Mouse (Mus musculus): ENCODE results near the gene Tmem262. TPM values are rescaled to one million over a fixed set of nuclear protein-coding genes. Genes with fewer than 3 reads are reported as not detected.

The Tmem262 gene
- polyA plus RNA-seq, 1 experiment from 2014 or later, result not detected

DNA sequence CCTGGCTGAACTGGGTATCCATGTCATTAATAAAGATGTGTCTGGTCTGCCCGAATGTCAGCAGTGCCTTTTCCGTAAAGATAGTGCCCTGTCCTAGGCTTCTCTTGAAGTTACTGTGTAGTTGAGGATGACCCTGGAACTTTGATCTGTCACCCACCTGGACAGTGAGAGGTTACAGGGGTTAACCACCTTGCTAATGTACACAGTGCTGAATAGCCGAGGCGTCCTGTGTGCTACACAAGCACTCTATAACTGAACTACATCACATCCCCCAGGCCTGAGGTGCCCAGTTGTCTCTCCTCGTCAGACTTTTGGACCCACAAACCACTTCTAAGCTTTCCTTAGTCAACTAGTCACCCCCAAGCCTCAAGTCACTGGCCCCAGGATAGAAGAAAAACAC lies 17.4 kb upstream of the Tmem262 start:
- ATAC-seq (ENCODE audit: borderline replicate concordance, extremely low read depth, low FRiP score, low TSS enrichment), result no peak
- 0 out of 2 replicates have a peak overlapping the region, but pooled peaks have one; percentile 95 for H3K27ac ChIP-seq

DNA sequence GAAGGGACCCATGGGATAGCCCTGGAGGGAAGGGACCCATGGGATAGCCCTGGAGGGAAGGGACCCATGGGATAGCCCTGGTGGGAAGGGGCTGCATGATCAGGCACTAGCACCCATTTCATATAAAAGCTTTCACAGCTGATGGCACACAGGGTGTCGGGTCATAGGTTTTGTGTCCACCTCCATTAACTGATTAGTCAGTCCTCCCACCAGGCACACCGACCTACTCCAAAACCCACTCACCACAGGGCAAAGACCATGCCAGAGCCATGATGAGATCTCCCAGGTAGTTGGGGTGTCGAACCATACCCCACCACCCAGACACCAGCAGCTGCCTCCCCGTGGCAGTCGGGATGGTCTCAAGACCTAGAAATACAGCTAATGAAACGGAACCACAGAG lies 16.8 kb upstream of the Tmem262 start:
- 0 out of 2 replicates have a peak overlapping the region, but pooled peaks have one; percentile 90 for H3K4me3 ChIP-seq
- no peaks in the 10 kb centered on the region for H3K9me3 ChIP-seq
- 88% methylated on average over 6 of the region's 6 CpGs for WGBS
- peaks cover 46% of the 10 kb centered on the region for H3K4me1 ChIP-seq
- peaks cover 16% of the 10 kb centered on the region for H3K36me3 ChIP-seq
- H3K27me3 ChIP-seq, result no peaks in the 10 kb centered on the region
- no peak for ATAC-seq (ENCODE audit: borderline replicate concordance, extremely low read depth, low FRiP score, low TSS enrichment)
- H3K27ac ChIP-seq, result no peak overlapping the region
- peak overlapping the region; percentile 92; the same call in 1 of the 2 replicates for H3K4me2 ChIP-seq
- H3K9ac ChIP-seq, result no peak overlapping the region

More for the DNA sequence above, 17.4 kb upstream of the Tmem262 start:
- Histone ChIP-seq H3K9ac (peak overlapping the region; percentile 88), H3K9me3 (no peaks in the 10 kb centered on the region), H3K4me1 (peaks cover 39% of the 10 kb centered on the region), H3K4me3 (peak overlapping the region; percentile 90), H3K4me2 (peak overlapping the region; percentile 92), H3K36me3 (peaks cover 16% of the 10 kb centered on the region), H3K27me3 (no peaks in the 10 kb centered on the region)
- 42% methylated on average over 5 of the region's 5 CpGs for WGBS

DNA sequence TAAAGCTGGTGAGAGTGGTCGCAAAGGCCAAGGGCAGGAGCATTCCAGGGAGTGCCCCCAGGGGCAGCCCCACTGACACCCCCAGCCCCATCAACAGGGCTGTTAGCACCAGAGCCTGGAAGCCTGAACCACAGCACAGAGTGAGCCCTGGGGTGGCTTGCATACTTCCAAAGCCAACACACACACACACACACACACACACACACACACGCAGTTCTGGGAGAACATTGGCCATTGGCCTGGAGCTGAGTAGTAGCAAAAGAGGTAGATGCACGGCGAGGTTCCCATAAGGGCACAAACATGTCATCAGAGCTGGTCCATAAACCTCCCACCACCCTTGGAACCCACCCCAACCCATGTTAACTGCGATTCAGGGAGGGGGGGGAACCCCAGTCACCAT lies 13.3 kb upstream of the Tmem262 start:
- peak overlapping the region; percentile 52 for H3K9ac ChIP-seq
- H3K4me2 ChIP-seq, result peak overlapping the region; percentile 96
- H3K4me1 ChIP-seq, result peaks cover 34% of the 10 kb centered on the region
- no peaks in the 10 kb centered on the region for H3K9me3 ChIP-seq
- H3K4me3 ChIP-seq, result peak overlapping the region; percentile 50
- no peaks in the 10 kb centered on the region for H3K27me3 ChIP-seq
- no peak for ATAC-seq (ENCODE audit: borderline replicate concordance, extremely low read depth, low FRiP score, low TSS enrichment)
- H3K36me3 ChIP-seq, result peaks cover 29% of the 10 kb centered on the region
- WGBS, result 28% methylated on average over 5 of the region's 5 CpGs
- peak overlapping the region; percentile 54; the same call in 1 of the 2 replicates for H3K27ac ChIP-seq

DNA sequence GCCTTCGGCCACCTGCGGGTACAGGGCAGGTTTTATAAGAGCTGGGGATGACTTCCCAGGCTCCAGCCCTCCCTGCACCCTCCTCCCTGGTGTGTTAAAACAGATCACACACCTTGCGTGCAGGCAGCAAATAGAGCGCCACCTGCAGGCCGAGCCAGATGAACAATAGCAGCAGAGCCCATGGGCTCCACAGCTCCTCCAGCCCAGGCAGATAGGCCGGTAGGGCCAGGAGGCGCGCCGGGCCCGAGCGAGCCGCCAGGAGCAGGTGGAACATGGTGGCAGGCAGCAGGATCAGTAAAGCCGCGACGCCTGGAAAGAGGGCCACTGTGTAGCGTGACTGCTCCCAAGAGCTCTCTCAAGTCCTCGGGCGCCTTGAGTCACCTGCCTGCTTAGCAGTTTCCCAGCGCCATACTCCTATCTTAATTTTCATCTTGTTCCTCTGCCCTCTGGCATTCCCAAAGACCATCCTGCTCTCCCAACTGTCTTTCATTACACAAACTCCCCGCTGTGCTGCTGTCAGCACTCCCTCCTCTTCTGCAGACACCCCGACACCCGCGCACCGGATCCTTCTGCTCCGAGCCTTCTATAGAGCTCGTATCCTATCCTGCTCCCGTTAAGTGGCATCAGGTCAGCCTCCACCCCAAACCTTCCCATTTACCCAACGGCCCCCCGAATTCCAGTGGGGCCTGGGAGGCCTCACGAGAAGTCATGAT lies 12.7 kb upstream of the Tmem262 start:
- peak overlapping the region; percentile 96 for H3K4me2 ChIP-seq
- WGBS, result under 1% methylated on average over 30 of the region's 30 CpGs
- no peaks in the 10 kb centered on the region for H3K9me3 ChIP-seq
- peaks cover 29% of the 10 kb centered on the region for H3K36me3 ChIP-seq
- peaks cover 29% of the 10 kb centered on the region for H3K4me1 ChIP-seq
- H3K27ac ChIP-seq, result peak overlapping the region; percentile 54
- peak; percentile 36; the same call in 1 of the 2 replicates for ATAC-seq (ENCODE audit: borderline replicate concordance, extremely low read depth, low FRiP score, low TSS enrichment)
- H3K9ac ChIP-seq, result peak overlapping the region; percentile 52
- peak overlapping the region; percentile 50 for H3K4me3 ChIP-seq
- H3K27me3 ChIP-seq, result no peaks in the 10 kb centered on the region

DNA sequence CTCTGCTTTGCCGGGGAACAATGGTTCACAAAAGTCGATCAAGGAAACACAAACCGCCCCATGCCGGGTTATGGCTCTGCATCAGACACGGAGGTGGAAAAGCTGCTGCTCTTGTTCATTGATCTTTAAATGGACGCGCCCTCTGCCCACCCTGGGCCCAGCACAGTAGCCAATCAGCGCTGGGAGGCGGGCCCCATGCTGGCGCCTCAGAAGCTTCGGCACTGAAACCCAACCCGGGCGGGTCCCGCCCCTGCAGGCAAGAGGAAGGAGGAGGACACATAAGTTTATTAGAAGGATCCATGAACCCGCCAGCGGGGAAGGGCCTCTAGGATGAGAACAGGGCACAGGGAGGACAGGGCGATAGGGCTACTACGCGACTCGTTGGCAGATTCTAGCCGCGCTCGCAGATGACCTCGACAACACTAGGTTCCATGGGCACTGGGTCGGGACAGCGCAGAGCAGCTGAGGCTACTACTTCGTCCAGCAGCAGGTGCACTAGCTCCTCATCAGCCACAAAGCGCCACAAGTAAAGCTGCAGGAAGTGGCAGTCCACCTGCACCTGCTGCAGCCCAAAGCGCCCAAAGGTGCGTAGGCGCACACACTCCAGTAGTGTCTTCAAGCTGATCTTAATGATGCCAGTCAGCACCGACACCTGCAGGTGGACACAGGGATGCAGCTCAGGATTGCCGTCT lies 12.0 kb upstream of the Tmem262 start, which contains the start of gene Tm7sf2:
TSS of gene Tm7sf2 (minus strand) at position 650 of the 692 bp plus-strand sequence.
- Histone ChIP-seq H3K9ac (peak within 1 kb of the TSS; percentile 52), H3K27me3 (no peaks in the 10 kb centered on the region), H3K4me2 (peak within 1 kb of the TSS; percentile 96), H3K27ac (peak within 1 kb of the TSS; percentile 54), H3K4me3 (peak within 1 kb of the TSS; percentile 50), H3K9me3 (no peaks in the 10 kb centered on the region), H3K4me1 (peaks cover 22% of the 10 kb centered on the region), H3K36me3 (peaks cover 29% of the 10 kb centered on the region)
- ATAC-seq (ENCODE audit: borderline replicate concordance, extremely low read depth, low FRiP score, low TSS enrichment), result peak; percentile 92
- WGBS, result 9% methylated on average over 33 of the region's 33 CpGs

DNA sequence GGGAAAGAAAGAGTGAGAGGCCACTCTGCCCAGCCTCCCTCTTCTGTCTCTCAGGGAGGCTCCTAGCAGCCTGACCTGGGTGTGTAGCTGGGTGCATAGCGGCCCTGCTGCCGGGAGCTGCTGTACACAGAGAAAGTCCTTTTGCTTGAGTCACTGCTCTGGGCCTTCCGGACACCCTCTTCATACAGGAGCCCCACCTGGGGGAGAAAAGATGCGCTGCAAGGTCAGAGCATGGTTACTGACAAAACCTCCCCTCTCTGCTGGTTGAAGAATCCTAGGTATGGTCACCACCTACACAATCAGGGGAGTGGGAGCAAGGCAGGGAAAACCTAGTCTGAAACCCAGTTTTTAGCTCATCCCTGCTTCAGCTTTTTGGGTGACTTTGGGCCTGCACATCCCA lies 10.9 kb upstream of the Tmem262 start:
- ATAC-seq (ENCODE audit: borderline replicate concordance, extremely low read depth, low FRiP score, low TSS enrichment), result no peak
- H3K4me2 ChIP-seq, result no peak overlapping the region
- H3K27me3 ChIP-seq, result no peaks in the 10 kb centered on the region
- no peak overlapping the region for H3K9ac ChIP-seq
- no peak overlapping the region for H3K27ac ChIP-seq
- peaks cover 29% of the 10 kb centered on the region for H3K36me3 ChIP-seq
- H3K4me1 ChIP-seq, result peaks cover 20% of the 10 kb centered on the region
- no peaks in the 10 kb centered on the region for H3K9me3 ChIP-seq
- WGBS, result 80% methylated on average over 4 of the region's 4 CpGs
- H3K4me3 ChIP-seq, result no peak overlapping the region

DNA sequence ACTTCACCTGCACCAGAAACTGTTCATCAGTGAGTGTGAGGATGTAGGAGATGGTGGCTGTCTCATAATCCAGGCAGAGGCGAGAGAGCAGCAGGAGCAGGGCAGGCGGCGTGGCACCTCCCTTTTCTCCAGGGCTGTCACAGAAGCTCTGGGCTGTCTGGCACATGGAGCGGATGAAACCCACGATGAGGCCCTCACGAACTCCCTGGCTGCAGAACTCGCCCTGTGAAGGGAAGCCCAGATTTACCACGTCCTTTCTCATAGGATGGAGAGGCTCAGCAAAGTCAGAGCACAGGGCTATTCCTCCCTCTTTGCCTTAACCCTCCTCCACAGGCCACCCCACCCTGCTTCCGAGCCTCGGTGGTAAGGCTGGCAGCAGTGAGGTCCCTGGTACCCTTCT lies 10.0 kb upstream of the Tmem262 start:
- Histone ChIP-seq H3K4me1 (peaks cover 20% of the 10 kb centered on the region), H3K27ac (no peak overlapping the region), H3K9me3 (no peaks in the 10 kb centered on the region), H3K4me2 (no peak overlapping the region), H3K9ac (no peak overlapping the region), H3K36me3 (peaks cover 29% of the 10 kb centered on the region), H3K27me3 (no peaks in the 10 kb centered on the region), H3K4me3 (no peak overlapping the region)
- 87% methylated on average over 10 of the region's 10 CpGs for WGBS
- ATAC-seq (ENCODE audit: borderline replicate concordance, extremely low read depth, low FRiP score, low TSS enrichment), result no peak

DNA sequence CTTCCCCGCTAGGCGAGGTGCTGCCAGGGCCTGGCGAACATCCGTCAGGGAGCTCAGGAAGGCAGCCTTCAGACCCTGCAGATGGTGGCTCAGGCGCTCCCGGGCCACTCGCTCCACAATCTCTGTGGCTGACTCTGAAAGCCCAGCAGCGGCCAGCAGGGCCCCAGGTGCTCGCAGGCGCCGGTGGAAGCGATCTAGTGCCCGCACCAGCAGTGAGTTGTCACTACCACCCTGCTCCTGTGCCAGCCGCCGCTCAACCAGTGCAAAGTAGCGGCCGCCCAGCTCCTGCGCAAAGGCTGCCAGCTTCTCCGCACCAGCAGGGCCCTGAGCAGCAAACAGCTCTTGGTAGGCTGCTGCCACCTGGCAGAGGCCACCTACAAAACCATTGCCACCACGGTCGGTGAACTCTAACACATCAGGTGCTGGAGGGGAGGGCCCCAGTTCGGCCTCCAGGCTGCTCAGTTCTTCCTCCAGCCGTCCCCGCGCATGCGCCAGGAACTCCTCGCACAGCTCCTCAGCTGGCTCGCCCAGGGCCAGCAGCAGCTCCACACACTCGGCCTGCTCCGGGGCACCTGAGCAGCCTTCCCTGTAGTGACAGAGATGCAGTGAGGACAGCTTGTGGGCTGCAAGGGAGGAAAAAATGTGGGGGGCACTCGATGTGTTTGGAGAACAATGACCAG lies 9.1 kb upstream of the Tmem262 start:
- Histone ChIP-seq H3K27ac (no peak overlapping the region), H3K4me3 (no peak overlapping the region), H3K9ac (no peak overlapping the region), H3K9me3 (no peaks in the 10 kb centered on the region), H3K27me3 (no peaks in the 10 kb centered on the region), H3K36me3 (peaks cover 29% of the 10 kb centered on the region), H3K4me1 (peaks cover 20% of the 10 kb centered on the region), H3K4me2 (no peak overlapping the region)
- 85% methylated on average over 31 of the region's 31 CpGs for WGBS
- ATAC-seq (ENCODE audit: borderline replicate concordance, extremely low read depth, low FRiP score, low TSS enrichment), result no peak

DNA sequence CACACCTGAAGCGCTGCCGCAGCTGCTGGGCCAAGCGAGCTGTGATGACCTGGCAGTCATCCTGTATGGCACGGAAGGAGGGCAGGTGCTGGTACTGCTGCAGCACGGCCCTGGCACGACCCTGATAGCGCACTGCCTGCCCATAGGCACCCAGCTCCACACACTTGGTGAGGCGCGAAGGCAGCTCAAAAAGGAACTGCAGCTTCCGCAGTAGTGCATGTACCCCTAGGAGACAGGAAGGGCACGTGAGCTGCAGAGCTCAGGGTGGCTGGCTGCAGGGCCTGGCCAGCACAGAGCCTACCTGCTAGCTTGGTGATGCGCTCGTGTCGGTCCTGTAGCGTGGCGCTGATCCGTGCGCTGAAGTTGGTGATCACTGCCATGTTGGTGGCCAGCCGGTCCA lies 8.6 kb upstream of the Tmem262 start:
- Histone ChIP-seq H3K27ac (no peak overlapping the region), H3K4me2 (no peak overlapping the region), H3K4me3 (no peak overlapping the region), H3K36me3 (peaks cover 29% of the 10 kb centered on the region), H3K4me1 (peaks cover 24% of the 10 kb centered on the region), H3K27me3 (no peaks in the 10 kb centered on the region), H3K9me3 (no peaks in the 10 kb centered on the region), H3K9ac (no peak overlapping the region)
- ATAC-seq (ENCODE audit: borderline replicate concordance, extremely low read depth, low FRiP score, low TSS enrichment), result no peak
- WGBS, result 89% methylated on average over 19 of the region's 19 CpGs

DNA sequence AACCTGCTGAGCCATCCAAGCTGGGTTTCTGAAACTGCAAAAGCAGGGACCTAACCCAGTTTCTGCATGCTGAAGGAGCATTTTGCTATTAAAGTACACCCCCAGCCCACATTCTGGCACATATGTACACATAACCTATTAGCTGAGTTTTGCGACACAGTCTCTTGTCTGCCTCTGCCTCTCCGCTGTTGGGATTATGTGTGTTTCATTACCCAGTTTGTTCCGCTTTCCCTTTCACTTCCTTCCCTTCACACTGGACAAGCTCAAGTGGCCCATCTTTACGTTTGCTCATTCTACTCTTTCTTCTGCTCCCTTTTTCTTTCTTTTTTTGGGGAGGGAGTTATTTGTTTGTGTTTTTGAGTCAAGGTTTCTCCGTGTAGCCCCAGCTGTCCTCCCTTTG lies 5.9 kb upstream of the Tmem262 start:
- peaks cover 16% of the 10 kb centered on the region for H3K4me1 ChIP-seq
- 90% methylated on average over 5 of the region's 5 CpGs for WGBS
- peaks cover 27% of the 10 kb centered on the region for H3K36me3 ChIP-seq
- no peaks in the 10 kb centered on the region for H3K9me3 ChIP-seq
- no peak overlapping the region for H3K4me3 ChIP-seq
- ATAC-seq (ENCODE audit: borderline replicate concordance, extremely low read depth, low FRiP score, low TSS enrichment), result no peak
- no peak overlapping the region for H3K27ac ChIP-seq
- H3K4me2 ChIP-seq, result no peak overlapping the region
- H3K27me3 ChIP-seq, result no peaks in the 10 kb centered on the region
- no peak overlapping the region for H3K9ac ChIP-seq

DNA sequence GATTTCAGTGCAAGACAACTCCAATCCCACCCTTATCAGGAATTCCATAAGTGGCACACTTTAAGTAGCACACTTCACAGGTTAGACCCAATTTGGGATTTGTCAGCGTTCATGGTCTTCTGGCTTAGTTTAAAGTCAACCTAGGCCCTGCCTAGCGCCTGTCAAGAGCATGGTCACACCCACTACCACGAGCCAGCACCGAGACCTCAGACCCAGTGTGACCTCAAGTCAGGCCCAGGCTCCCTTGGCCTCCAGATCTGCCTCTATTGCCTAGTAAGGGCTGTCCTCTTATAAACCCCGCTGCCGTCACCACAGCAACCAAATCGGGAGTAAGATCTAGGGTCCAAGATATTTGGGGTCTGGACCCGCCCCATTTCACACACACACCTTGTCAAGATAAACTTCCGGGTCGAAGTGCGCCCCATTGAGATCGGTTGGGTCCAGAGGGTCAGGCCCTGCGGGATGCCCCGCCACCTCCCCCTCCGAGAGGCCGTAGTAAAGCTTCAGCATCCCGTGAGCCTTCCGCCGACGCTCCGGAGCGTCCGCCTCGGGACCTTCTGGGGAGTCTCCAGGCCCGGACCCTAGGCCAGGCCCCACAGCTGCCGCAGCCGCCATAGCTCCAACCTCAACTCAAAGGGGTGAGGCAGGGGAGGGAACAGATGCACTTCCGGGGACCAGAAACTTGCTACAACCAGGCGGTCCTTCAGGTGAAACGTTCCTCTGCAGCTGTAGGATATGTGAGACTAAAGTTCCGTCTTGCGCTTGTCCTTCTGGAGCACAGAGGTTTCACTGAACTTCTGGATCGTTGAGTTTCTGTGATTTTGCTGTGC lies 3.1 kb upstream of the Tmem262 start, which contains the start of gene Vps51:
TSS of gene Vps51 (minus strand) at position 668 of the 830 bp plus-strand sequence.
- Histone ChIP-seq H3K4me1 (peaks cover 16% of the 10 kb centered on the region), H3K36me3 (peaks cover 19% of the 10 kb centered on the region), H3K4me3 (peak within 1 kb of the TSS; percentile 76), H3K27me3 (no peaks in the 10 kb centered on the region), H3K27ac (peak within 1 kb of the TSS; percentile 87), H3K9me3 (no peaks in the 10 kb centered on the region), H3K4me2 (peak within 1 kb of the TSS; percentile 67), H3K9ac (peak within 1 kb of the TSS; percentile 79)
- peak; percentile 81 for ATAC-seq (ENCODE audit: borderline replicate concordance, extremely low read depth, low FRiP score, low TSS enrichment)
- under 1% methylated on average over 33 of the region's 33 CpGs for WGBS

All from lung, embryonic 15.5 days (tissue).